Mouse (Mus musculus): Measurements from ENCODE around the gene Ube4a.

GRCm38 (mm10) chr9:44965833-44966466 is 550 bp upstream of the Ube4a start:
- no peak for TF ChIP-seq CTCF (IDR thresholded peaks at IDR 0.05; ENCODE audit: low read depth)
- no peak for TF ChIP-seq EP300 (IDR thresholded peaks at IDR 0.05; ENCODE audit: low read depth)

All from heart, postnatal 0 days (tissue).